Mouse (Mus musculus) frontal cortex, adult 2 months (tissue): Measurements from ENCODE around the gene Phf24. TPM values are rescaled to one million over a fixed set of nuclear protein-coding genes. Genes with fewer than 3 reads are reported as not detected.
"Not testable (repeated sequence)": the region's sequence is repeated elsewhere in the genome, so short reads cannot be mapped to it uniquely, and the experiment has no call there.

Source experiments
- DNase-seq, 2 experiments: peaks; one replicate each; pipeline ENCODE4 v3.0.0; 2022; ENCODE audit warnings: low spot score in 1 of 2; ENCODE audit errors: extremely low spot score in 1 of 2
- polyA plus RNA-seq: library from polyadenylated mRNA; depleted of rRNA; stranded (reverse); fragments of >200 nt; gene quantifications from 2 replicates; pipeline ENCODE4 v1.2.3, GENCODE M21; 2012; rRNA removed

Phf24 gene
- polyA plus RNA-seq, 1 experiment, result 199 TPM

GRCm38 (mm10) chr4:42980467-42980866 is 64.0 kb downstream of the Phf24 start:
- not testable (repeated sequence) for DNase-seq

- DNase-seq, result no peak
Observed at GRCm38 (mm10) chr4:42988296-42988695, 71.8 kb downstream of the Phf24 start.

Other genes starting within 250 kb of the Phf24 start
- 0.92 and 1.3 TPM in 2 replicates for gene 4930578G10Rik, start 181.1 kb upstream of the Phf24 start, polyA plus RNA-seq
- 1.4 and 2.8 TPM in 2 replicates for gene Ccl19, start 160.1 kb upstream of the Phf24 start, polyA plus RNA-seq
- gene Ccl21a, start 142.7 kb upstream of the Phf24 start, polyA plus RNA-seq, result 0.12 and 1.3 TPM in 2 replicates
- gene Fam205a1, start 62.8 kb upstream of the Phf24 start, polyA plus RNA-seq, result 0.11 and 0.18 TPM in 2 replicates
- 0.14 TPM in 1 of 2 replicates, not detected in the other for gene Gm12394, start 59.9 kb upstream of the Phf24 start, polyA plus RNA-seq
- gene Fam205c, start 42.4 kb upstream of the Phf24 start, polyA plus RNA-seq, result 0.22 TPM in 1 of 2 replicates, not detected in the other
- 126 and 151 TPM in 2 replicates for gene Dnajb5, start 33.2 kb downstream of the Phf24 start, polyA plus RNA-seq
- 0.11 and 0.18 TPM in 2 replicates for gene 1700022I11Rik, start 52.9 kb downstream of the Phf24 start, polyA plus RNA-seq
- 170 and 193 TPM in 2 replicates for gene Vcp, start 83.8 kb downstream of the Phf24 start, polyA plus RNA-seq
- gene Fancg, start 93.8 kb downstream of the Phf24 start, polyA plus RNA-seq, result 19.7 and 23.2 TPM in 2 replicates
- 20.7 and 23.0 TPM in 2 replicates for gene Pigo, start 109.2 kb downstream of the Phf24 start, polyA plus RNA-seq
- 106 and 107 TPM in 2 replicates for gene Stoml2, start 115.0 kb downstream of the Phf24 start, polyA plus RNA-seq
- 31.7 and 37.3 TPM in 2 replicates for gene Fam214b, start 129.6 kb downstream of the Phf24 start, polyA plus RNA-seq
- gene Unc13b, start 142.3 kb downstream of the Phf24 start, polyA plus RNA-seq, result 45.8 and 54.2 TPM in 2 replicates